Mouse (Mus musculus): ENCODE data around the gene 4930455H04Rik. TPM values are rescaled to one million over a fixed set of nuclear protein-coding genes. Genes with fewer than 3 reads are reported as not detected.
A peak's percentile ranks its signal among the peaks of the same experiment; 100 is the strongest.

The 4930455H04Rik gene
- total and polyA plus RNA-seq, 2 experiments from 2014 or later: not detected

DNA sequence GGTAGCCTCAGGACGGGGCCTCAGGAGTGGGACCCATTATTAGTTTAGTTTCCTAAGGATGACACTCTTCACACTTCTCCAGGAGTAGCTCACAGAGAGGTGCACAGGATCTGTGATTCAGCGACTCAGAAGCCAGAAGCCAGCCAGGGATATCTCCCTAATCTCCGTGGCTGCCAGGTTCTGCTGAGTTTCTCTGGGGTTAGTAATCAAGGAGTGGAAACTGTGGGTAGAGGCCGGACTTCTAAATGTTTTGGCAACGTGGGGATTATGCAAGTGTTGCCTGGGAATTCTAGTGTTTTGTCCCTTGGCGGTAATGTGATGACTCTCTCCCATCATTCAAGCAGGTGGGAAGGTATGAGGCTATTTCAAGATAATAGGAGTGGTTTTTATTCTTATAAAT, 13.0 kb upstream of the 4930455H04Rik start:
- H3K9ac ChIP-seq (replicated peaks; ENCODE audit: low read depth, low read length): no peak overlapping the region
- H3K4me1 ChIP-seq (ENCODE audit: control insufficient read depth, insufficient read depth): peaks cover 14% of the 10 kb centered on the region
- no peak overlapping the region for H3K27ac ChIP-seq (ENCODE audit: low read depth)
- H3K9me3 ChIP-seq (replicated peaks; ENCODE audit: control insufficient read depth, low read length): no peaks in the 10 kb centered on the region
- no peaks in the 10 kb centered on the region for H3K27me3 ChIP-seq (ENCODE audit: control insufficient read depth, insufficient read depth, low read length)
- peaks cover 5% of the 10 kb centered on the region for H3K36me3 ChIP-seq (replicated peaks; ENCODE audit: control insufficient read depth, insufficient read depth, low read length)
- H3K4me2 ChIP-seq (ENCODE audit: low read depth, low read length): no peak overlapping the region
- TF ChIP-seq CTCF (IDR thresholded peaks at IDR 0.05; ENCODE audit: low read depth): no peak
- no peak for TF ChIP-seq EP300 (IDR thresholded peaks at IDR 0.05; ENCODE audit: low read depth)
- ATAC-seq (ENCODE audit: insufficient read depth, low read depth) (no peak), DNase-seq (ENCODE audit: low spot score) (no peak)
- no peak overlapping the region for H3K4me3 ChIP-seq (ENCODE audit: low read depth, low read length)
- WGBS: 51% methylated on average over 6 of the region's 6 CpGs

DNA sequence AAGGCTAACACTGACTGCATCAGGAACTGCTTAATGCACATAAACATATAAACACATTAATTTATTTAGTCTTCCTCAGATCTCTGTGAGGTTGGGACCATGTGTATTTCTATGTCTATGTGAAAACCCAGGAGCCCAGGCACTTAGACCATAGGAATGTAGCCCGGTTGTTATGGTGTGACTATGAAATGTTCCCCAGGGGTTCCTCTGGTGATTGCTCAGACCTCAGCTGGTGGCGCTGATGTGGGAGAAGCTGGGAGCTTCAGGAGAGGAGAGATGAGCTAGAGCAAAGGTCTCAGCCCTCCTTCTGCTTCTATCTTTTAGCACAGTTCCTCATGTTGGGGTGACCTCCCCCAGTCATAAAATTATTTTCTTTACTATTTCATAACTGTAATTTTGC, 7.7 kb upstream of the 4930455H04Rik start:
- WGBS: 73% methylated on average over 2 of the region's 2 CpGs
- no peaks in the 10 kb centered on the region for H3K9me3 ChIP-seq (replicated peaks; ENCODE audit: control insufficient read depth, low read length)
- H3K9ac ChIP-seq (replicated peaks; ENCODE audit: low read depth, low read length): no peak overlapping the region
- peaks cover 13% of the 10 kb centered on the region for H3K4me1 ChIP-seq (ENCODE audit: control insufficient read depth, insufficient read depth)
- H3K4me2 ChIP-seq (ENCODE audit: low read depth, low read length): no peak overlapping the region
- no peaks in the 10 kb centered on the region for H3K36me3 ChIP-seq (replicated peaks; ENCODE audit: control insufficient read depth, insufficient read depth, low read length)
- H3K27me3 ChIP-seq (ENCODE audit: control insufficient read depth, insufficient read depth, low read length): no peaks in the 10 kb centered on the region
- DNase-seq (ENCODE audit: low spot score) (no peak), ATAC-seq (ENCODE audit: insufficient read depth, low read depth) (no peak)
- H3K4me3 ChIP-seq (ENCODE audit: low read depth, low read length): no peak overlapping the region
- TF ChIP-seq CTCF (IDR thresholded peaks at IDR 0.05; ENCODE audit: low read depth): no peak
- TF ChIP-seq EP300 (IDR thresholded peaks at IDR 0.05; ENCODE audit: low read depth): no peak
- H3K27ac ChIP-seq (ENCODE audit: low read depth): no peak overlapping the region

DNA sequence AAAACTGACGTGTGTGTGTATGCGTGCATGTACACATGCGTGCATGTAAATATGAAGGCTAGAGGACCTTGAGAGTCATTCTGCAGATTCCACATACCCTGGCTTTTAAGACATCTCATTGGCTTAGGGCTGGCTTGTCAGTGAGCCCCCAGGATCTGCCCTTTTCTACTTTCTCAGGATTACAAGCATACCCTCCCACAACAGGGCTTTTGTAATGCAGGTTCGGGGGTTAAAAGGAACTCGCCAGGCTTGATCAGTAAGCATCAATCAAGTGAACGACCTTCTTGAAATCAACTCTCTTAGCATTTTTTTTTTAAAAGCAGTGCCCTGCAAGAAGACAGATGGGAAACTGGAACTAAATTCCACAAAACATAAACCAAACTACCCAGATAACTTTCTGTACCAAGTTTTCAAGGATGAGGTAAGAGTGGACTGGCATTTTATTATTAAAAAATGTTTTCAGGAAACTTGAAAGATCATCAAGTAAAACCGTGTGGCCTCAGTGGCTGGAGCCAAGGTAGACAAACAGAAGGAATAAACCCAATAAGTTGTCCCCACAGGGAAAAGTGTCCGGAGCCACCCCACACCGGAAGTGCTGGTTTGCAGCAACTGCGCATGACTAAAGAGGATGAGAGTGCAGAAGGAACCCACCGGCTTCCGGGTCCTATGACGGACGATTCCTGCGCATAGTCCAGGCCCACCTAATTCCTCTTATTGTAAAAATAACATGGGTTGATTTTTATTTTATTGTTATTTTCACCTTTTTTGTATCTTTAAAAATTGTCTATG, 6.5 kb upstream of the 4930455H04Rik start:
- Histone ChIP-seq H3K4me2 (ENCODE audit: low read depth, low read length) (no peak overlapping the region), H3K27me3 (ENCODE audit: control insufficient read depth, insufficient read depth, low read length) (no peaks in the 10 kb centered on the region), H3K4me3 (ENCODE audit: low read depth, low read length) (no peak overlapping the region), H3K4me1 (ENCODE audit: control insufficient read depth, insufficient read depth) (peaks cover 13% of the 10 kb centered on the region), H3K36me3 (replicated peaks; ENCODE audit: control insufficient read depth, insufficient read depth, low read length) (no peaks in the 10 kb centered on the region), H3K9ac (replicated peaks; ENCODE audit: low read depth, low read length) (no peak overlapping the region), H3K9me3 (replicated peaks; ENCODE audit: control insufficient read depth, low read length) (no peaks in the 10 kb centered on the region), H3K27ac (ENCODE audit: low read depth) (no peak overlapping the region)
- DNase-seq (ENCODE audit: low spot score) (no peak), ATAC-seq (ENCODE audit: insufficient read depth, low read depth) (no peak)
- 82% methylated on average over 15 of the region's 15 CpGs for WGBS
- TF ChIP-seq EP300 (IDR thresholded peaks at IDR 0.05; ENCODE audit: low read depth) (no peak), CTCF (IDR thresholded peaks at IDR 0.05; ENCODE audit: low read depth) (no peak)

DNA sequence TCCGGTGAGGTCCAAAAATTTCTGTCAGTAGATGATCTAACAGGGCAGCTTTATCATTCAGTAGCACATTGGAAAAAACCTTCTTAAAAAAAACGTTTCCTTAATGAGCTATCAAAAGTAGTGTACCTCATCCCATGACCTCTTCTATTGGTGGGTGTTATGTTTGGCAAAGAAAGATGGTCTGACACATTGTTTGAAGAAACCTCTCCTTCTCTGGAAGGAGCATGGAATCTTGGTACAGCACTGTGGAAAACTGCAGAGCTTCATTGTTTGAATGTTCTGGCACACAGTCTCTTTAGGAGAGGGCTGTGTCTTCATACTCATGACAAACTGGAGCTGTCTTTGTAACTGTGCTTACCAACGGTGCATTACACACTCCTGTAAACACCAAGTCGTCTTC, 4.9 kb upstream of the 4930455H04Rik start:
- H3K36me3 ChIP-seq (replicated peaks; ENCODE audit: control insufficient read depth, insufficient read depth, low read length): no peaks in the 10 kb centered on the region
- no peak overlapping the region for H3K9ac ChIP-seq (replicated peaks; ENCODE audit: low read depth, low read length)
- no peaks in the 10 kb centered on the region for H3K27me3 ChIP-seq (ENCODE audit: control insufficient read depth, insufficient read depth, low read length)
- peaks cover 13% of the 10 kb centered on the region for H3K4me1 ChIP-seq (ENCODE audit: control insufficient read depth, insufficient read depth)
- no peak; the same call in 1 of the 2 replicates for TF ChIP-seq EP300 (IDR thresholded peaks at IDR 0.05; ENCODE audit: low read depth)
- no peak for TF ChIP-seq CTCF (IDR thresholded peaks at IDR 0.05; ENCODE audit: low read depth)
- DNase-seq (ENCODE audit: low spot score): peak; percentile 80
- H3K4me2 ChIP-seq (ENCODE audit: low read depth, low read length): no peak overlapping the region
- no peaks in the 10 kb centered on the region for H3K9me3 ChIP-seq (replicated peaks; ENCODE audit: control insufficient read depth, low read length)
- 36% methylated on average over 4 of the region's 4 CpGs for WGBS
- peak; percentile 48 for ATAC-seq (ENCODE audit: insufficient read depth, low read depth)
- H3K27ac ChIP-seq (ENCODE audit: low read depth): peak overlapping the region; percentile 50
- no peak overlapping the region for H3K4me3 ChIP-seq (ENCODE audit: low read depth, low read length)

DNA sequence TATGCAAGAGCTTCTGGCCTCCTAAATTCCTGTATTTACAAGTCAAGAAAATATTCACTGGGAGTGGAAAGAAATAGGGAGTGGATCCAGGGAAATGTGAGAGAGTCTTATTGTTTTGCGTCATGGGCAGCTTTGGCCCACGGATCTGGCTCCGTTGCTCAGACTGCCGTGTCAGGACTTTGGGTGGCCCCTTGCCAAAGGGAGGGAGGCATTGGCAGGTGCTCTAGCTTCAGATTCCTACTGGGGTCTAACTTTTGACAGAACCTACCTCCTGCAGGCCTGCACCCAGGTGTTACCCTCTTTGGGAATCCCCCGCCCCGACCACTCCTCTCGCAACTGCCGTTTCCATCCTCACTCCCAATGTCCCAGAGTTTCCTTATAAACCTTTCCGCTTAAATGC, 3.6 kb upstream of the 4930455H04Rik start:
- peak; percentile 49 for DNase-seq (ENCODE audit: low spot score)
- no peak overlapping the region for H3K4me3 ChIP-seq (ENCODE audit: low read depth, low read length)
- H3K27me3 ChIP-seq (ENCODE audit: control insufficient read depth, insufficient read depth, low read length): no peaks in the 10 kb centered on the region
- peak overlapping the region; percentile 36 for H3K4me2 ChIP-seq (ENCODE audit: low read depth, low read length)
- WGBS: 55% methylated on average over 9 of the region's 9 CpGs
- H3K9me3 ChIP-seq (replicated peaks; ENCODE audit: control insufficient read depth, low read length): no peaks in the 10 kb centered on the region
- no peak overlapping the region for H3K9ac ChIP-seq (replicated peaks; ENCODE audit: low read depth, low read length)
- TF ChIP-seq CTCF (IDR thresholded peaks at IDR 0.05; ENCODE audit: low read depth) (no peak), EP300 (IDR thresholded peaks at IDR 0.05; ENCODE audit: low read depth) (no peak)
- H3K4me1 ChIP-seq (ENCODE audit: control insufficient read depth, insufficient read depth): peaks cover 13% of the 10 kb centered on the region
- no peaks in the 10 kb centered on the region for H3K36me3 ChIP-seq (replicated peaks; ENCODE audit: control insufficient read depth, insufficient read depth, low read length)
- ATAC-seq (ENCODE audit: insufficient read depth, low read depth): no peak
- H3K27ac ChIP-seq (ENCODE audit: low read depth): peak overlapping the region; percentile 50

DNA sequence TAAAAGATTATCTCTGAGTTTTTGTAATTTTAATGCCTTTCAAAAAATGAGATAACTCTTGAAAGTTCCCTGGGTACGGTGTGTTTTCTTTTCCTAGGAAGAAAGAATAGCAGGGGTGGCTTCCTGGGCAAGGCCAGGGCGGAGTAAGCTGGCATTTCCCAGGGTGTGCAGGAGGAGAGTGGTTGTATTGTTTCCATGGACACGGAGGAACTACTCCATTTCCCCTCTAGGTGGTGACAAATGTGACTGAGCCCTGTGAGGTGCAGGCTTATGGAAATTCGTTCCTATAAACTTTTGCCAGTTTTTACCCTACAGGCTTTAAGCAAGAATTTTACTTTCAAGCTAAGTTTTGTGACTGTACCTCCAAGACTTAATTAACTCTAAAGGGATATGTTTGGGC, 1.8 kb upstream of the 4930455H04Rik start:
- peaks cover 13% of the 10 kb centered on the region for H3K4me1 ChIP-seq (ENCODE audit: control insufficient read depth, insufficient read depth)
- peak overlapping the region; percentile 63 for H3K4me2 ChIP-seq (ENCODE audit: low read depth, low read length)
- H3K27ac ChIP-seq (ENCODE audit: low read depth): peak overlapping the region; percentile 89
- no peak overlapping the region for H3K9ac ChIP-seq (replicated peaks; ENCODE audit: low read depth, low read length)
- H3K4me3 ChIP-seq (ENCODE audit: low read depth, low read length): peak overlapping the region; percentile 53
- H3K9me3 ChIP-seq (replicated peaks; ENCODE audit: control insufficient read depth, low read length): no peaks in the 10 kb centered on the region
- H3K36me3 ChIP-seq (replicated peaks; ENCODE audit: control insufficient read depth, insufficient read depth, low read length): no peaks in the 10 kb centered on the region
- ATAC-seq (ENCODE audit: insufficient read depth, low read depth) (peak; percentile 83), DNase-seq (ENCODE audit: low spot score) (peak; percentile 90)
- 13% methylated on average over 4 of the region's 4 CpGs for WGBS
- TF ChIP-seq EP300 (IDR thresholded peaks at IDR 0.05; ENCODE audit: low read depth) (no peak), CTCF (IDR thresholded peaks at IDR 0.05; ENCODE audit: low read depth) (peak; percentile 65)
- H3K27me3 ChIP-seq (ENCODE audit: control insufficient read depth, insufficient read depth, low read length): no peaks in the 10 kb centered on the region
